9 mouse cellular contexts compared by ENCODE assay signal in the genomic region with DNA sequence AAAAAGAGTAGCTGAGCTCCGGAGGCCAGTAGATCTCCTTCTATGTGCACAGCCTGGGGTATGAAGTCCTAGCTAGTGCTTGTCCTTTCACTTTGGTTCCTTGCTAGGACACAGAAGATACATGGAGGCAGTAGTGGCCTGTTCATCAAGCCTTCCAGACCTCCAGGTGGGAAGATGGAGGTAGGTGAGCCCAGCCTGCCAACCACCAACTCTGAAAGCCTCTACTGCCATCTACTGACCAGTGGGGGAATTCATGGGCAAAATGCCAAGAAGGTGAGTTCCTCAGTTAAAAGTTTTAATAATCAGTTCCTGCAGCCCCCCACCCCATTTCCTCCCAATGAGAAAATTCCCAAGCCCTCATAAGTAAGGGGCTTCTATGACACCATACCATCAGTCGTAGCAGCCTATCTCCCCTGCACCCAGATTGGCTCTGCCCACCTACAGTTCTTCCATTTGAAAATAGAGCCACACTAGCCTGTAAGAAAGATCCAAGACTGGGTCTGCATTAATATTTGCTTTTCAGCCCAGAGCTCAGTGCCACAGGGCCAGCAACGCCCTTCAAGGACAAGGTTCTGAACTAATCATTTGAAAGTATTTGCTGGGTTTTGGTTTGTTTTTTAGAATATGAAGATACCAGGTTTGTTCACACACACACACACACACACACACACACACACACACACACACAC.
DNase-seq lines count a peak whose midpoint lies in the region; ATAC-seq and TF ChIP-seq lines count a peak whose summit lies in the region.
"Had no signal": no experiment of that assay in that cellular context is flagged by ENCODE, and none has a peak within 500 bp of the region (broad histone marks: within the 10 kb centered on the region; RNA-seq: fewer than 3 reads in every experiment).

No protein-coding gene starts in this region.

- no peak overlapping the region for H3K4me2 ChIP-seq in kidney, embryonic 14.5 days (replicated peaks; ENCODE audit: low read depth, low read length)
- no peak overlapping the region for H3K4me2 ChIP-seq in intestine, embryonic 14.5 days (ENCODE audit: low read length)

- H3K36me3 ChIP-seq in kidney, adult 2 months (ENCODE audit: control insufficient read depth, insufficient read depth, low read length): no peaks in the 10 kb centered on the region
- no peaks in the 10 kb centered on the region for H3K36me3 ChIP-seq in kidney, embryonic 14.5 days (ENCODE audit: control insufficient read depth, insufficient read depth, low read length)
- no peaks in the 10 kb centered on the region for H3K36me3 ChIP-seq in intestine, embryonic 14.5 days (ENCODE audit: control insufficient read depth, insufficient read depth, low read length)
- H3K36me3 ChIP-seq in liver, adult 2 months (ENCODE audit: control insufficient read depth, insufficient read depth, low read length): no peaks in the 10 kb centered on the region

- ATAC-seq in kidney, embryonic 14.5 days (ENCODE audit: low FRiP score, low TSS enrichment): no peak
- no peak for ATAC-seq in intestine, embryonic 14.5 days (replicated peaks; ENCODE audit: low FRiP score, low TSS enrichment, low read depth)

- no peaks in the 10 kb centered on the region for H3K27me3 ChIP-seq in kidney, adult 2 months (replicated peaks; ENCODE audit: control insufficient read depth, insufficient read depth, low read length)
- no peaks in the 10 kb centered on the region for H3K27me3 ChIP-seq in kidney, embryonic 14.5 days (ENCODE audit: control insufficient read depth, insufficient read depth, low read length)
- no peaks in the 10 kb centered on the region for H3K27me3 ChIP-seq in intestine, embryonic 14.5 days (replicated peaks; ENCODE audit: control insufficient read depth, insufficient read depth, low read length)
- no peaks in the 10 kb centered on the region for H3K27me3 ChIP-seq in liver, adult 2 months (ENCODE audit: control insufficient read depth, insufficient read depth, low read length)

- H3K4me3 ChIP-seq in kidney, adult 2 months (ENCODE audit: insufficient read depth, low read depth, low read length): no peak overlapping the region
- no peak overlapping the region for H3K4me3 ChIP-seq in kidney, embryonic 14.5 days (ENCODE audit: low read length)
- H3K4me3 ChIP-seq in cortical plate, adult 2 months (ENCODE audit: insufficient read depth, low read length): no peak overlapping the region
- no peak overlapping the region for H3K4me3 ChIP-seq in intestine, embryonic 14.5 days (ENCODE audit: low read depth, low read length)
- no peak overlapping the region for H3K4me3 ChIP-seq in liver, adult 2 months (ENCODE audit: insufficient read depth, low read depth, low read length)
- H3K4me3 ChIP-seq: myocyte had no signal

- H3K9me3 ChIP-seq in kidney, embryonic 14.5 days (ENCODE audit: control insufficient read depth, low read length): no peaks in the 10 kb centered on the region
- H3K9me3 ChIP-seq in intestine, embryonic 14.5 days (ENCODE audit: control insufficient read depth, low read length): no peaks in the 10 kb centered on the region

- DNase-seq in kidney, adult 2 months: peak; percentile 33
- DNase-seq in MN1 (ENCODE audit: low spot score): peak; percentile 43
- peak; percentile 77 for DNase-seq in intestine, embryonic 14.5 days (ENCODE audit: low spot score)
- peak; percentile 20 for DNase-seq in liver, adult 2 months (ENCODE audit: extremely low read depth, low read depth, low spot score)
- peak; percentile 49 to 51 for DNase-seq in right cerebral cortex, adult 2 months (ENCODE audit: low spot score in 2 of 2)
- peak; percentile 8 for DNase-seq in urinary bladder, postnatal 36 days (ENCODE audit: low spot score in 2 of 2)

- 0 out of 2 replicates have a peak, but pooled peaks cover under 1% of the 10 kb centered on the region for H3K4me1 ChIP-seq in kidney, adult 2 months (ENCODE audit: control insufficient read depth, insufficient read depth, low read length)
- H3K4me1 ChIP-seq in kidney, embryonic 14.5 days (ENCODE audit: control insufficient read depth, insufficient read depth, low read length): no peaks in the 10 kb centered on the region
- H3K4me1 ChIP-seq in cortical plate, adult 2 months (ENCODE audit: control insufficient read depth, insufficient read depth, low read length): no peaks in the 10 kb centered on the region
- H3K4me1 ChIP-seq in intestine, embryonic 14.5 days (replicated peaks; ENCODE audit: control insufficient read depth, insufficient read depth, low read length): 0 out of 2 replicates have a peak, but pooled peaks cover 7% of the 10 kb centered on the region
- H3K4me1 ChIP-seq in liver, adult 2 months (ENCODE audit: control insufficient read depth, insufficient read depth, low read length): no peaks in the 10 kb centered on the region

- H3K27ac ChIP-seq in kidney, adult 2 months (ENCODE audit: insufficient read depth, low read depth, low read length): no peak overlapping the region
- no peak overlapping the region for H3K27ac ChIP-seq in kidney, embryonic 14.5 days (ENCODE audit: low read depth, low read length)
- no peak overlapping the region for H3K27ac ChIP-seq in cortical plate, adult 2 months (ENCODE audit: insufficient read depth, low read length)
- H3K27ac ChIP-seq in intestine, embryonic 14.5 days (ENCODE audit: low read depth): no peak overlapping the region
- no peak overlapping the region for H3K27ac ChIP-seq in liver, adult 2 months (replicated peaks; ENCODE audit: insufficient read depth, low read depth, low read length)

- H3K9ac ChIP-seq in kidney, embryonic 14.5 days (ENCODE audit: low read depth, low read length): no peak overlapping the region
- no peak overlapping the region for H3K9ac ChIP-seq in intestine, embryonic 14.5 days (ENCODE audit: low read length)
- no peak overlapping the region for H3K9ac ChIP-seq in liver, adult 2 months (ENCODE audit: low read depth, low read length)

- no peak for TF ChIP-seq POLR2A in kidney, adult 2 months (IDR thresholded peaks at IDR 0.05; ENCODE audit: low read depth, low read length)
- no peak for TF ChIP-seq POLR2A in cortical plate, adult 2 months (IDR thresholded peaks at IDR 0.05; ENCODE audit: extremely low read depth, insufficient read depth, low read length)
- TF ChIP-seq POLR2A in liver, adult 2 months (IDR thresholded peaks at IDR 0.05; ENCODE audit: extremely low read depth, insufficient read depth, low read length): no peak

- peak; percentile 62 for TF ChIP-seq CTCF in kidney, adult 2 months (conservative IDR thresholded peaks at IDR 0.05; ENCODE audit: insufficient read depth, insufficient read length, low read depth, low read length)
- TF ChIP-seq CTCF in cortical plate, adult 2 months (IDR thresholded peaks at IDR 0.05; ENCODE audit: extremely low read depth, insufficient read depth, low read length): peak; percentile 71
- TF ChIP-seq CTCF in liver, adult 2 months (IDR thresholded peaks at IDR 0.05; ENCODE audit: low read depth, low read length): peak; percentile 67

- H3K79me2 ChIP-seq in liver, adult 2 months (ENCODE audit: control insufficient read depth, insufficient read depth, low read length): no peaks in the 10 kb centered on the region

- WGBS in kidney, adult 2 months: 87% methylated on average over 3 of the region's 3 CpGs
- 69% methylated on average over 3 of the region's 3 CpGs for WGBS in kidney, embryonic 14.5 days
- WGBS in intestine, embryonic 14.5 days: 77% methylated on average over 3 of the region's 3 CpGs
- 66% methylated on average over 3 of the region's 3 CpGs for WGBS in liver, adult 2 months

Comparison
In these comparisons a context has a peak if more than half of its experiments do, and no peak if none do; other contexts are left out.
1. DNase-seq: peak in every context shown above with its lines; median percentile 77 in intestine, embryonic 14.5 days; 50 in right cerebral cortex, adult 2 months; 43 in MN1; 33 in kidney, adult 2 months; 20 in liver, adult 2 months; 8 in urinary bladder, postnatal 36 days.